Mouse (Mus musculus): ENCODE measurements around the gene Rnf20.
"Not testable (repeated sequence)": the region's sequence is repeated elsewhere in the genome, so short reads cannot be mapped to it uniquely, and the experiment has no call there.

Rnf20 gene

DNA sequence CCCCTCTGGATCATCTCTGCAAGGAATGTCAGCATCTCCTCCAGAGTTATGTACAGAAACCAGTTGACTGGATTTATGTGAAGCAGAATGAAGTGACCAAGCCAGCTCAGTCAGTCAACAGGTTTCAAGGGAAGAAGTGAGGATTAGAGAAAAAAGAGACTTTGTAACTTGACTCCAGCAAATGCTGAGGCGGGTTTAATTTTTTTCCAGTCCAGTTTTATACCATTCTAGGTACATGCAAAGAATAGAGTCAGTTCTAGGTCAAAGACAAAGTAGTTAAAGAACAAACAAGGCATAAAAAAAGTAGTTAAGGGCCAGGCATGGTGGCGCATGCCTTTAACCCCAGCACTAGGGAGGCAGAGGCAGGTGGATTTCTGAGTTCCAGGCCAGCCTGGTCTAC lies 28.6 kb upstream of the Rnf20 start:
- no peaks in the 10 kb centered on the region for H3K4me1 ChIP-seq (replicated peaks; ENCODE audit: low read depth, low read length)
- TF ChIP-seq POU5F1 (IDR thresholded peaks at IDR 0.05; ENCODE audit: borderline replicate concordance, low read length) = no peak
- TF ChIP-seq NANOG (IDR thresholded peaks at IDR 0.05; ENCODE audit: borderline replicate concordance, low read length) = no peak
- TF ChIP-seq CTCF (conservative IDR thresholded peaks at IDR 0.05; ENCODE audit: low read length) = no peak
- no peaks in the 10 kb centered on the region for H3K36me3 ChIP-seq (ENCODE audit: insufficient read depth, low read length)
- H3K27me3 ChIP-seq (ENCODE audit: insufficient read depth, low read length) = peaks cover 23% of the 10 kb centered on the region
- no peak overlapping the region for H3K4me3 ChIP-seq (replicated peaks; ENCODE audit: low read length)
- H3K9me3 ChIP-seq (ENCODE audit: low read length) = no peaks in the 10 kb centered on the region

DNA sequence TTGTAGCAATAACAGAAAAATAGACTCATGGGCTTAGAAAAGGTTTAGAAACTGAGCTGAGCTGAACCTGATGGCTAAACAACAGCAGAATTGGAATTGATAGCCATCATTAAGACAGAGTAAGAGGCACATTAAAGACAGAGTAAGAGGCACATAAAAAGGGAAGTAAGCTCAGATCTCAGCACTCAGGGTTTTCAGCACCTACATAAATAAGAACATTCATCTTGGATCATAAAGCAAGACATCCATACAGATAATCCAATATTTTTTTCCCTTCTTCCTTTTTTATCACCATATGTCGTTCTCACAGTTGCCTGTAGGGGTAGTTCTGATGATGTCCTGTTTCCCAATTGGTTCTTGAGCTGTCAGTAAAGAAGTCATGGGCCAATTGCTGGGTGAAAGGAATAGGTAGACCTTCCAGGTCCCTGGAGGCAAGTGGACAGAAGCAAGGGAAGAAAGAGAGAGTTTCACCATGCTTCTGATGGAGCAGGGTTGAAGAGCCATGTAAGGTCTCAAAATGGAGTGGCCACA lies 27.7 kb upstream of the Rnf20 start:
- no peaks in the 10 kb centered on the region for H3K4me1 ChIP-seq (replicated peaks; ENCODE audit: low read depth, low read length)
- H3K9me3 ChIP-seq (ENCODE audit: low read length) = no peaks in the 10 kb centered on the region
- TF ChIP-seq NANOG (IDR thresholded peaks at IDR 0.05; ENCODE audit: borderline replicate concordance, low read length) (no peak), CTCF (conservative IDR thresholded peaks at IDR 0.05; ENCODE audit: low read length) (0 out of 2 replicates have a peak, but pooled peaks have one; percentile 4), POU5F1 (IDR thresholded peaks at IDR 0.05; ENCODE audit: borderline replicate concordance, low read length) (no peak)
- H3K36me3 ChIP-seq (ENCODE audit: insufficient read depth, low read length) = no peaks in the 10 kb centered on the region
- H3K4me3 ChIP-seq (replicated peaks; ENCODE audit: low read length) = no peak overlapping the region
- H3K27me3 ChIP-seq (ENCODE audit: insufficient read depth, low read length) = peaks cover 16% of the 10 kb centered on the region

DNA sequence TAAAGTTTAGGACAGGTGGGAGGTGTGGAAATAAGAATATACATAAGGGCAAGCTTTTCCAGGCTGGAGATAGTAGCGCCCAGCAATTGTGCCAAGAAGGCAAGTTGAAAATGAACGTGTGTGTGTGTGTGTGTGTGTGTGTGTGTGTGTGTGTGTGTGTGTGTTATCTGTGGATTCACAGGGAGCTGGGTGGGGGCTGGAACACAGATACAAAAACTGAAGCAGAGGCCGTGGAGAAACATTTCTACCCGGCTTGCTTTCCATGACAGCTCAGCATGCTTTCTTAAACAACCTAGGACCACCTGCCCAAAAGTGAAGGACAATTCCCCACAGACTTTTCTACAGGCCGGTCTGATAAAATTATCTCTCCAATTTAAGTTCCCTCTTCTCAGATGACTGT lies 27.2 kb upstream of the Rnf20 start:
- Histone ChIP-seq H3K9me3 (ENCODE audit: low read length) (no peaks in the 10 kb centered on the region), H3K36me3 (ENCODE audit: insufficient read depth, low read length) (no peaks in the 10 kb centered on the region), H3K4me3 (replicated peaks; ENCODE audit: low read length) (no peak overlapping the region), H3K27me3 (ENCODE audit: insufficient read depth, low read length) (peaks cover 11% of the 10 kb centered on the region), H3K4me1 (replicated peaks; ENCODE audit: low read depth, low read length) (no peaks in the 10 kb centered on the region)
- no peak for TF ChIP-seq NANOG (IDR thresholded peaks at IDR 0.05; ENCODE audit: borderline replicate concordance, low read length)
- no peak for TF ChIP-seq CTCF (conservative IDR thresholded peaks at IDR 0.05; ENCODE audit: low read length)
- no peak for TF ChIP-seq POU5F1 (IDR thresholded peaks at IDR 0.05; ENCODE audit: borderline replicate concordance, low read length)

DNA sequence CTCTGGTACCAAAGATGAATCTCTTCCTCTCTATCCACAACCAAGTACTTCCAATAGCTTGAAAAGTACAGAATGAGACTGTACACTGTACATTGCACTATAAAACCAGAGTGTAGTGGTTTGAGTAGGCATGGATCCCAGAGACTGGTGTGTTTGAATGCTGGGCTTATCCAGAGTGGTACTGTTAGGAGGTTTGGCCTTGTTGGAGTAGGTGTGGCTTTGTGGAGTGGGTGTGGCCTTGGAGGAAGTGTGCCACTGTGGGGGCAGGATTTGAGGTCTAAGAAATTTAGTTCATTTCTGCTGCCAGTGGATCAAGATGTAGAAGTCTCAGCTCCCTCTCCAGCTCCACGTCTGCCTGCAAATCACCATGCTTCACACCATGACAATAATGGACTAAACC lies 26.3 kb upstream of the Rnf20 start:
- TF ChIP-seq POU5F1 (IDR thresholded peaks at IDR 0.05; ENCODE audit: borderline replicate concordance, low read length) = no peak
- Histone ChIP-seq H3K36me3 (ENCODE audit: insufficient read depth, low read length) (no peaks in the 10 kb centered on the region), H3K27me3 (ENCODE audit: insufficient read depth, low read length) (peaks cover 3% of the 10 kb centered on the region), H3K4me3 (replicated peaks; ENCODE audit: low read length) (no peak overlapping the region), H3K9me3 (ENCODE audit: low read length) (no peaks in the 10 kb centered on the region), H3K4me1 (replicated peaks; ENCODE audit: low read depth, low read length) (no peaks in the 10 kb centered on the region)

DNA sequence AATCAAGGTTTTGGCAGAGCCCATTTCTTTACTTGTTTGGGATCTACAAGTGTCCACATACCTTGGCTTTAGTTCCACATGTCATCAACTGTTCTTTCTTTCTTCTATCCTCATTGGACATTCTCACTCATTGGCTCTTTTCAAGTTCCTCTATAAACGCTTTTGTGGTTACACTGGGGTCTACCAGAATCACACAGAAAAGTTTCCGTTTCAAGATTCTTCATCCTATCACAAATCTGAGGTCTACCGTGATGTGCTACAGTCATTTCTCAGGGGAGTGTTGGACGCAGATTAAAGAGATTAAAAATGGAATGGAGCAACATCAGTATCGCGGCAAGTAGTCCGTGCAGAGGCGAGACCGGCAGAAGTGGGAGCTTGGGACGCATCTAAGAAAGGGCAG lies 14.9 kb upstream of the Rnf20 start:
- Histone ChIP-seq H3K9me3 (ENCODE audit: low read length) (peaks cover 19% of the 10 kb centered on the region), H3K4me1 (replicated peaks; ENCODE audit: low read depth, low read length) (no peaks in the 10 kb centered on the region), H3K27me3 (ENCODE audit: insufficient read depth, low read length) (no peaks in the 10 kb centered on the region), H3K4me3 (replicated peaks; ENCODE audit: low read length) (no peak overlapping the region), H3K36me3 (ENCODE audit: insufficient read depth, low read length) (no peaks in the 10 kb centered on the region)
- no peak for TF ChIP-seq POU5F1 (IDR thresholded peaks at IDR 0.05; ENCODE audit: borderline replicate concordance, low read length)
- TF ChIP-seq NANOG (IDR thresholded peaks at IDR 0.05; ENCODE audit: borderline replicate concordance, low read length) = no peak
- no peak for TF ChIP-seq CTCF (conservative IDR thresholded peaks at IDR 0.05; ENCODE audit: low read length)

DNA sequence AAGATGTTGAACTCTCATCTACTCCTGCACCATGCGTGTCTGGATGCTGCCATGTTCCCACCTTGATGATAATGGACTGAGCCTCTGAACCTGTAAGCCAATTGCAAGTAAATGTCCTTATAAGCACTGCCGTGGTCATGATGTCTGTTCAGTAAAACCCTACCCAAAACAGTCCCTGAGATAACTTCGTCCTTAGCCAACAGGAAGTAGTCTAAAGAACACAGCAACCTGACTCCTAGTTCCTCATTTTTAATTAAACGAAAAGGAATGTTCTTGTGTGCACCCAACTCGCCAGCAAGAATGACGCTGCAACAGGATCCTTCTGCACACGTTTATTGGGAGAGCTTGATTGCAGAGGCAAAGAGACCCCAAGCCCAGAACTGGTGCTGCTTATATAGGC lies 11.9 kb upstream of the Rnf20 start:
- H3K9me3 ChIP-seq (ENCODE audit: low read length) = peaks cover 37% of the 10 kb centered on the region
- not testable (repeated sequence) for H3K4me1 ChIP-seq (replicated peaks; ENCODE audit: low read depth, low read length); H3K36me3 ChIP-seq (ENCODE audit: insufficient read depth, low read length); H3K4me3 ChIP-seq (replicated peaks; ENCODE audit: low read length); H3K27me3 ChIP-seq (ENCODE audit: insufficient read depth, low read length)

DNA sequence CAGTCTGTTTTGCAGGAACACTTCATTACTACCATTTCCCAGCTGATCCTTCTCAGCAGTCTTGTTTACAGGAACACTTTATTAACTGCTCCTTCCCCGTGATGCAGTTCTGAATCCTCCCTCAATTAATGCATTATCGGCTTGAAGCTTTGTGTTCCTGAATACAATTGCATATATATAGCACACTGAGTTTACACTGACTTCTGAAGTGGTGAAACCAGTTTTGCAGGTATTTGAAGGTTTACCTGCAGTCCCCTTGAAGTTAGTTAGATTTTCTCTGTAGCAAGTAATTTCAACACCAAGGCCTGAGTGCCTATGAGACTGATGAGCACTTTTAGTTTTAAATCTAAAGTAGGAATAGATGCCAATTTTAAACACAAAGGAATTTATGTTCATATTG lies 9.5 kb upstream of the Rnf20 start:
- Histone ChIP-seq H3K27me3 (ENCODE audit: insufficient read depth, low read length) (no peaks in the 10 kb centered on the region), H3K9me3 (ENCODE audit: low read length) (peaks cover 37% of the 10 kb centered on the region), H3K4me1 (replicated peaks; ENCODE audit: low read depth, low read length) (no peaks in the 10 kb centered on the region), H3K36me3 (ENCODE audit: insufficient read depth, low read length) (no peaks in the 10 kb centered on the region), H3K4me3 (replicated peaks; ENCODE audit: low read length) (no peak overlapping the region)
- TF ChIP-seq CTCF (conservative IDR thresholded peaks at IDR 0.05; ENCODE audit: low read length) = no peak

DNA sequence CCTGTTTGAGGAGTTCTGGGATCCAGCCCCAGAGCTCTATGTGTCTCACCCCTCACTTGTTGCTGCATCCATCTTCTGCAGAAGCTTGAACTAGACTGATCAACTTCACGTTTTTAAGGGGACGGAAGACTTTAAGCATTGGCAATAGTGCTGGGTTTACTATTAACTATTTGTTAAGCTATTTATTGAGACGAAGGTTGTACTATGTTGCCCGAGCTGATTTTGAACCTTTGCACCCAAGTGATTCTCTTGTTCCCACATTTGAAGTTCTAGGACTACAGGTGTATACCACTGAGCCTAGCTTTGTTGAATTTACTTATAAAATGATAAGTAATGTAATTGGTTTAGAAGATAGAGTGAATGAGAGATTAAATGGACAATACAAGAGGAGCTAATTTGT lies 7.9 kb upstream of the Rnf20 start:
- H3K9me3 ChIP-seq (ENCODE audit: low read length) = peaks cover 37% of the 10 kb centered on the region
- no peak overlapping the region for H3K4me3 ChIP-seq (replicated peaks; ENCODE audit: low read length)
- H3K27me3 ChIP-seq (ENCODE audit: insufficient read depth, low read length) = no peaks in the 10 kb centered on the region
- TF ChIP-seq POU5F1 (IDR thresholded peaks at IDR 0.05; ENCODE audit: borderline replicate concordance, low read length) (no peak), NANOG (IDR thresholded peaks at IDR 0.05; ENCODE audit: borderline replicate concordance, low read length) (no peak), CTCF (conservative IDR thresholded peaks at IDR 0.05; ENCODE audit: low read length) (no peak)
- no peaks in the 10 kb centered on the region for H3K4me1 ChIP-seq (replicated peaks; ENCODE audit: low read depth, low read length)
- H3K36me3 ChIP-seq (ENCODE audit: insufficient read depth, low read length) = no peaks in the 10 kb centered on the region

DNA sequence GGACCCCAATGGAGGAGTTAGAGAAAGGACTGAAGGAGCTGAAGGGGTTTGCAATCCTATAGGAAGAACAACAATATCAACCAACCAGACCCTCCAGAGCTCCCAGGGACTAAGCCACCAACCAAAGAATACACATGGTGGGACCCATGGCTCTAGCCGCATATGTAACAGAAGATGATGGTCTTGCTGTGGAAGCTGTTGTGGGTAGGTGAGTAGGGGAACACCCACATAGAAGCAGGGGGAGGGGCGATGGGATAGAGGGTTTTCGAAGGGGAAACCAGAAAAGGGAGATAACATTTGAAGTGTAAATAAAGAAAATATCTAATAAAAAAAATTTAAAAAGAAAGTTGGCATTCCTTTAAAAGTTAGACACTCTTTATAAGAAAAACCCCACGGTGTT lies 6.8 kb upstream of the Rnf20 start:
- peaks cover 30% of the 10 kb centered on the region for H3K9me3 ChIP-seq (ENCODE audit: low read length)
- H3K4me1 ChIP-seq (replicated peaks; ENCODE audit: low read depth, low read length); H3K36me3 ChIP-seq (ENCODE audit: insufficient read depth, low read length); H3K27me3 ChIP-seq (ENCODE audit: insufficient read depth, low read length); H3K4me3 ChIP-seq (replicated peaks; ENCODE audit: low read length): not testable (repeated sequence)

DNA sequence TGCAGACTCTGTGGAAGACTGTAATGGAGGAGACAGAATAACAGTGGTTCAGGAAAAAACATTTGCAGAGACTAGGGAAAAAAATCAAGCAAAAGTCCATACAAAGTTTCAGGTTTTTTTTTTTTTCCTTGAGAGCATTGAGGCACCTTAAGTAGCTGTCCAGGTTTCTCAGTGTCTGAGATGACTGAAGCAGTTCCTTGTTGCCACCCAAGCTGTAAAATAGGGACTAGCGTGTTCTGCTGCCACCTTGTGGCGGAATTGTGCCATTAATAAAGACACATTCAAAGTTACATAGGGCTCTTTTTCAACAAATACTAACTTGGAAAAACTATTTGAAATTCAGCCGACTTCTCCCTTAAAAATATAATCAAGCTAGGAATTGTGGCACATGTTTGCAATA lies 4.8 kb upstream of the Rnf20 start:
- peaks cover 17% of the 10 kb centered on the region for H3K9me3 ChIP-seq (ENCODE audit: low read length)
- H3K4me1 ChIP-seq (replicated peaks; ENCODE audit: low read depth, low read length) = no peaks in the 10 kb centered on the region
- H3K27me3 ChIP-seq (ENCODE audit: insufficient read depth, low read length) = no peaks in the 10 kb centered on the region
- TF ChIP-seq POU5F1 (IDR thresholded peaks at IDR 0.05; ENCODE audit: borderline replicate concordance, low read length) = no peak
- TF ChIP-seq NANOG (IDR thresholded peaks at IDR 0.05; ENCODE audit: borderline replicate concordance, low read length) = no peak
- TF ChIP-seq CTCF (conservative IDR thresholded peaks at IDR 0.05; ENCODE audit: low read length) = peak; percentile 73
- no peaks in the 10 kb centered on the region for H3K36me3 ChIP-seq (ENCODE audit: insufficient read depth, low read length)
- no peak overlapping the region for H3K4me3 ChIP-seq (replicated peaks; ENCODE audit: low read length)
